Mouse (Mus musculus) lung, postnatal 4 days (tissue): ENCODE measurements around the gene Cib4.

Experiments used
- DNase-seq, 2 experiments: peaks; one replicate each; pipeline ENCODE4 v3.0.0; 2021

The Cib4 gene

DNA sequence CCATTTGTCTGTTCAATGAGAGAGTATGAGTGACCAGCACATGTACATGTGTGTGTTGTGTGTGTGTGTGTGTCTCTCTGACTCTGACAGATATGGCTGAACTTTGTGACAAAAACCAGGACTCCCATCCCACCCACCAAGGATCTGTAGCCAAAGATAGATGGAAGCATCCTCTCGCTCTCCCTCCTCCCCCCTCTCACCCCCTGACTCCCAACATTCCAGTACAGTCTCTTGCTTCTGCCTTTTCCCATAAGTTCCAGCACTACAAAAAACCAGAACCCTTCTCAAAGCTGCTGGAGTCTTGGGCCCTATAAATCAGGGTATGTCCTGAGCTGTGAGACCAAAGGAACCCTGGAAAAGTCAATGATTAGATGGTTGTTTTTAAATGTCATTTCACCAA, 22.8 kb upstream of the Cib4 start:
- no peak for DNase-seq

GRCm38 (mm10) chr5:30559986-30560493, 14.4 kb upstream of the Cib4 start:
- no peak for DNase-seq

GRCm38 (mm10) chr5:30559421-30559820, 13.8 kb upstream of the Cib4 start:
- DNase-seq: no peak

GRCm38 (mm10) chr5:30556284-30556683, 10.6 kb upstream of the Cib4 start:
- no peak for DNase-seq

DNA sequence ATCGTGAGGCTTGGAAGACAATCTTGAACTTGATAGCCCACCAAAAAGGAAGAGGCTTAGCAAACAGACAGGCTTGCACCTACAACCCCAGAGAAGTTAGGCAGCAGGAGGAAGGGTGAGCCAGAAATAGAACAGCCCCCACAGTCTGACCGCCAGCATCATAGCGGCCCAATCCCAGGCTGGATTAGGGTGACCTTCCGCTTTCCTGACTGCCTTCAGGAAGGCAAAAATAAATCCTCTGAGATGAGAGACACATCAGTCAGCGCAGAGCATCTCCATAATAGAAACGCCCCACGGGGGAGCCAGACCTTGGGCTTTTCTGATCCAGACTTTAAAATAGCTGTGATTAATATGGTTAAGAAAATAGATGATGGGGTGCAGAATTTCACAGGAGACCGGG, 9.3 kb upstream of the Cib4 start:
- DNase-seq: no peak

DNA sequence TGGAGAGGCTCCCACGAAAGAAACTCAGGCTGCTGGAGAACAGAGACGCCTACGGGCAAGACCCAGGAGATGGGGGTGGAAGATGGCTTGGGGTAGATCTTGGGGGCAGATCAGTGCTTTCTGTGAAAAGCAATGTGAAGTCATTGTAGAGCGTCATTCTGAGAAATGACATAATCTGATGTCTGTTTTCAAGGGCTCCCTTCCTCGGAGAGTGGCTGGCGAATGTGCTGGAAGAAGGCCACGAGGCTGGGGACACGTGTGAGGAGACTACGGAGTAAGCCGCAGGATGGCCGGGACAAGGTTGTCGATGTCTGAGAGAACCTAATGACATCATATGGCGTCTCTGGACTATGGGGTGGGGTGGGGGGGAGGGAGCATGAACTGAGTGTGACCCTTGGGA, 8.3 kb upstream of the Cib4 start:
- peak in 1 of 2 experiments; percentile 32 for DNase-seq

DNA sequence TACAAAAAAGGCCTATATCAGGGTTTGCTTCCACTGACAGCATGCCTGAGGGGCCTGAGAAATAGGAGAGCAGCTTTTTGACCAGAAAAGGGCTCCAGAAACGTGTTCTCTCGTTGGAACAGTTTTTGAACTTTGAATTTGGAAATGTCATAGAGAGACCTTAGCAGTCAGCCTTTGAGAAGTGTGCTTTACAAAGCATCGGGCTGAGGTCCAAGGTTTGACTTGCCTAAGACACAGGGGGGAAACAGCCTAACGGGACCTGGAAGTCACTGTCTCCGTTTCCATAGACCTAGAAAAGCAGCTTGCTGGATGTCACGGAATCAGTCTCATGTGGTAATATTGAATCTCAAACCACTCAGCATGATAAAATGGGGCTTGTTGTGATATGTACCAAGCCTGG, 6.4 kb upstream of the Cib4 start:
- DNase-seq: peak in 1 of 2 experiments; percentile 17

GRCm38 (mm10) chr5:30551022-30551638, 5.5 kb upstream of the Cib4 start:
- DNase-seq: peak in 1 of 2 experiments; percentile 29

DNA sequence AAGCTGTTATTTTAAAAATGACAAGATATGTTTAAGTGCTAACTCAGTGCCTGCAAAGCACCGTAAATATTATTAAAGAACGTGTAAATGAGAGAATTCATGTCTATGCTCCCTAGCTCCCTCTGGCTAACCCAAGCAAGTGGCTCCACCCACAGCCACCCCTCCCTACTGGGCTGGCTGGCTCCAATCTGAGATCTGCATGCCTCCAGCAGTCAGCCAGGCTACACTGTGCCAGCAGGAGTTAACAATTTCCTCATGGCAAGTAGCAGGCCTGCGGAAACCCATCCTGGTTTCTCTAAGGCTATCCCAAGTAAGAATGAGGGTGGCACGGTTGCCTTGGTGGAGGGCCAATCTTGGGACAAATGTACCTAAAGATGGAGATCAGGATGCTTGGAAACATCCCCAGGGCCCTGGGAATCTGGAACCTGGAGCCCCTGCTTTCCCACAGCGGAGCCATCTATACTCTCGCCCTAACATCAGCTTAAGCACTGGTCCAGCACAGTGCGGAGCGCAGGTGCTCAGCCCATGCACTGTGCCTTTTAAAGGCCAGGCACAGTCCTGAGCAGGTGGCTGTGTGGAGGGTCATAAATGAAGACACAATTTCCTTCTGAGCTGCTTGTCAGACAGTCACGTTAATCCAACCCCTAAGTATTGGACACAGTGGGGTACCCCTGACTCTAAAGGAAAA, 4.8 kb upstream of the Cib4 start:
- peak; percentile 54 to 76 for DNase-seq

GRCm38 (mm10) chr5:30548681-30549080, 3.0 kb upstream of the Cib4 start:
- peak in 1 of 2 experiments; percentile 20 for DNase-seq

DNA sequence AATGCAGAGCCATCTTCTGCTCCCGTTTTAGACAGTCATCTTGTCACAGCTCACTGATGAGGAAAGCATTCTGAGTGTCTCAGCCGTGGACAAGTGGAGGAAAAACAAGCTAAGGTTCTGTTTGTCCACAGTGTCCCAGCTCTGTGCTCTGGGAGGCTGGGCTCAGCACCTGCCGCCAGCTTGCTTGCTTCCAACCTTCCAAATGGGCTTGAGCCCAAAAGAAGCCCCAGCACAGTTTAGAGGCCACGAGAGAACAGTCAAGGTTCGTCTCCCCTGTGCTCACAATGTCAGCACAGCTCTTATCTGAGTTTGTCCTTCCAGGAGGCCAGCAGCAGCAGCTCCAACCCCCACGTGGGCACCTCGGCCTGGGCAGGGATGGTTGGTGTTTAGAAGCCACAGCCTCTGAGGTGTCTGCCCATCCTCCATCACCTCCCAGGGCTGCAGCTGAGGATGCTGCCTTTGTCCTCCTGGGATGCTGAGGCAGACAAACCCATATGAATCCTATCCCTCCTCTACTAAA, 9.5 kb downstream of the Cib4 start:
- DNase-seq: no peak

DNA sequence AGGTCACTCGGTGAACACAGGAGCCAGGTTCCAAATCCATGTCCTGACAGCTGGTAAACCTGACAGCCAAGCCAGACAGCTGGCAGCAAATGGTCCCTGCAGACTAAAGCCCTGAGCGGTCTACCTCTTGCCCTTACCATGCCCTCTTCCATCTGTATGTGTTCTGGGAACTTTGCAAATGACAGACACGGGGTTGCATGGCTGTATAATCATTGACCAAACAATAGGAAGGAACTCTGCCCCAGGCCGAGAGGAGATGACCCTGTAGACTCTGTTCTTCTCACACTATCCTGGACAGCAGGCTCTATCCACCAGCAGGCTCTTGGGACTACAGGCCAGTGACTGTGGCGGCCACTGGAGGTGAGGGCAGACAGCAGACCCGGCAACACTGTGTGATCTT, 11.0 kb downstream of the Cib4 start:
- no peak for DNase-seq

DNA sequence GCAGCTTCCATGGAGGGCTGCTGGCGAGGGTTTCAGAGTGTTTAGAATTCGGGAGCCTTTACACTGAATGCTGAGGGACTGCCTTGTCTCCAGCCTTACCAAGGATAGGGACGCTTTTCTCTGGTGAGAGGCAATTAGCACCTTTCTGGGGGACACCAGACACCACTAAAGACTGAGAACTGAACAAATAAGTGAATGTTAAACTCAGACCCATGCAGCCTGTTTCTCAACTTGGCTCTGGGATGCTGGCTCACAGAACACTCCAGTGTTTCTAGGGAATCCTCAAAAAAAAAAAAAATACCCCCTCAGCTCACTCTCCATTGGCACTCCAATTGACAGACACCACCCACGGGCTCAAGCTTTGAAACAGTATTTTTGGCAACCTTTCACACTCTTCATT, 16.7 kb downstream of the Cib4 start:
- DNase-seq: no peak

DNA sequence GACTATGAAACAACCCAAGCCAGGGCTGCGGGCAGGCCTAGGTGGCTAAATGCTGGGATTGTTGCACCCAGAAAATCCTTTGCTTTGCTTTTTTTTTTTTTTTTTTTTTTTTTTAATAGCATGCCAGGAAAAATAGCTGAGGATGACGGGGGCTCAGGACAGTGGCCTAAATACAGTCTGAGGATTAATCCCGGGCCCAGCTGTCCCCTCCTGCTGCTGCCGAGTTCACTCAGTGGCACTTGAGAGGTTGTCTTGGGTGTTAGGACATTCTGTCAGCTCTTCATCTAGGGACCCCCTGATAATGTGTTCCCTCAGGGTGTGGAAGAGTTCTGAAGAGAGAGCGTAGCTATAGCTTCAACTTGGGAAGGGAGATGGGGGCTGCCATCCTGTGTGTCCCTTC, 18.5 kb downstream of the Cib4 start:
- DNase-seq: peak; percentile 35 to 79

GRCm38 (mm10) chr5:30525920-30526836, 19.5 kb downstream of the Cib4 start:
- DNase-seq: peak; percentile 85 to 95

- peak; percentile 12 to 62 for DNase-seq
Observed at GRCm38 (mm10) chr5:30524213-30524612, 21.4 kb downstream of the Cib4 start.

- DNase-seq: no peak
Observed at GRCm38 (mm10) chr5:30523131-30523530, 22.5 kb downstream of the Cib4 start.

GRCm38 (mm10) chr5:30522406-30522805, 23.2 kb downstream of the Cib4 start:
- DNase-seq: no peak

- peak in 1 of 2 experiments; percentile 42 for DNase-seq
Observed at GRCm38 (mm10) chr5:30520214-30520732, 25.4 kb downstream of the Cib4 start.

DNA sequence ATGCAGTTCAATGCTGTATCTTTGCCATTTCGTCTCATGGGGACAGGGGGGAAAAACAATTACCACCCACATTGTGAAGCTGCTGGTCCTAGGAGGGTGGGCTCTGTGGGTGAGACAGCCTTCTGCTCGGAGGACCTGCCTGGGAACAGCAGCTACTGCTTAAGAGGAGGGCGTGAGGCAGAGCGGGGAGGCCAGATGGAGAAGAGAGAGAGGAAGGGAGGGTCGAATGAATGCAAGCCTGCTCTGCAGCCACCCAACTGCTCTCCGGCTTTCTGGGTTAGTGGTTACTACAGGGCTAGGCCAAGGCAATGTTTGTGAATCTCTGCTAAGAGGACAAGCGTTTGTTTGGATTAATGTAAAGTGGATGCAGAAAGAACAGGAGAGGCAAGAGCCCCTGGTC, 26.1 kb downstream of the Cib4 start:
- DNase-seq: peak in 1 of 2 experiments; percentile 40

GRCm38 (mm10) chr5:30518547-30518946, 27.1 kb downstream of the Cib4 start:
- DNase-seq: no peak

DNA sequence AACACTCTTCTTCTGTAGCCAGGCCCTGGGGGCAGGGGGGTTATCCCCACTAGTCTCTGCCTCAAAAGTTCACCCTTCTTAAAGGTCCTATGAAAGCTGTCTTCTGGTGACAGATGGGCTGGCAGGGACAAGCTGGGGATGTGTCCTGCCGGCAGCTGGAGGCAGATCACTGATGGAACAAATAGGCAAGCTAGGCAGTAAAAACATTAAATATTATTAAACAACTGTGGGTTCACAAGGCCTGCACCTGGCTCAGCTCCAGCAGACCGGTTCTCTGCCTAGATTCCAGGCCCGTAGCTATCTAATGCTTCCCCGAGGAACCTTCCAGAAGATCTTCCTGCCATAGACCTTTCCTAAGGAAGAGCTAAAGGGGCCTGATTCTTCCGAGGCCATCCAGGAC, 27.5 kb downstream of the Cib4 start:
- peak; percentile 47 to 79 for DNase-seq

GRCm38 (mm10) chr5:30516376-30516775, 29.3 kb downstream of the Cib4 start:
- peak; percentile 57 to 74 for DNase-seq
